Mouse (Mus musculus) heart, embryonic 14.5 days (tissue): ENCODE measurements around the gene Wsb1. TPM values are rescaled to one million over a fixed set of nuclear protein-coding genes. Genes with fewer than 3 reads are reported as not detected.

Experiments used
- ATAC-seq: fragments of 200-750 bp; cut with Nextera tagmentation; 2 replicates; pipeline ENCODE4 v1.8.0; 2017; ENCODE audit warnings: low read depth, moderate TSS enrichment; ENCODE audit not compliant: insufficient number of reproducible peaks, insufficient read depth, low FRiP score
- H3K27ac ChIP-seq, 2 experiments: fragments of 200-500 bp in 1 of 2; fragments of 300-500 bp in 1 of 2; sonication (generic) in 1 of 2; replicated peaks in 1 of 2; 2 replicates each; pipeline ENCODE4 v1.5.1; 2012 to 2014; ENCODE audit warnings: low read depth in 2 of 2, low read length in 2 of 2, control low read depth in 1 of 2, mild to moderate bottlenecking in 1 of 2, mixed read lengths in 1 of 2; ENCODE audit not compliant: control insufficient read depth in 1 of 2, insufficient read depth in 1 of 2
- H3K27me3 ChIP-seq: fragments of 300-500 bp; sonication (generic); 2 replicates; pipeline ENCODE4 v1.6.1; 2014; ENCODE audit warnings: mild to moderate bottlenecking, low read length, control low read depth; ENCODE audit not compliant: control insufficient read depth, insufficient read depth
- H3K36me3 ChIP-seq: fragments of 300-500 bp; sonication (generic); 2 replicates; pipeline ENCODE4 v1.6.1; 2014; ENCODE audit warnings: mild to moderate bottlenecking, control low read depth, low read length, mixed read lengths; ENCODE audit not compliant: control insufficient read depth, insufficient read depth
- H3K4me1 ChIP-seq, 2 experiments: fragments of 200-500 bp in 1 of 2; fragments of 300-500 bp in 1 of 2; sonication (generic) in 1 of 2; 2 replicates each; pipeline ENCODE4 v1.6.1; 2012 to 2014; ENCODE audit warnings: low read length in 2 of 2, control low read depth in 1 of 2, mixed read lengths in 1 of 2; ENCODE audit not compliant: control insufficient read depth in 2 of 2, insufficient read depth in 2 of 2
- H3K4me2 ChIP-seq: fragments of 300-500 bp; sonication (generic); 2 replicates; pipeline ENCODE4 v1.6.1; 2014; ENCODE audit warnings: mild to moderate bottlenecking, low read length
- H3K4me3 ChIP-seq, 2 experiments: fragments of 200-500 bp in 1 of 2; fragments of 300-500 bp in 1 of 2; sonication (generic) in 1 of 2; 2 replicates each; pipeline ENCODE4 v1.5.1; 2012 to 2014; ENCODE audit warnings: low read length in 2 of 2, mild to moderate bottlenecking in 2 of 2, control low read depth in 1 of 2, low read depth in 1 of 2, moderate library complexity in 1 of 2; ENCODE audit not compliant: control insufficient read depth in 1 of 2, insufficient read depth in 1 of 2
- H3K9ac ChIP-seq: fragments of 300-500 bp; sonication (generic); 2 replicates; pipeline ENCODE4 v1.6.1; 2014; ENCODE audit warnings: mild to moderate bottlenecking, low read length
- H3K9me3 ChIP-seq: fragments of 300-500 bp; sonication (generic); 2 replicates; pipeline ENCODE4 v1.6.1; 2016; ENCODE audit warnings: low read length, control low read depth; ENCODE audit not compliant: control insufficient read depth
- WGBS: fragments of 180-500 bp; shearing (Covaris S2); extraction: QIAGEN DNeasy Blood & Tissue Kit; methylation state at CpG from one replicate; pipeline ENCODE4 v1.1.7; 2014; 5-methylcytosine and 5-hydroxymethylcytosine counted together
- polyA plus RNA-seq: library from polyadenylated mRNA; unstranded; fragments of >200 nt; fragmentation: Nextera tagmentation; extraction: Ambion mirVana; gene quantifications from 2 replicates; pipeline ENCODE4 v1.2.1, GENCODE M21; 2014

Wsb1 gene
- polyA plus RNA-seq, 1 experiment from 2014 or later: 169 TPM

GRCm38 (mm10) chr11:79237644-79238397 lies 16.6 kb downstream of the Wsb1 start:
- no peak overlapping the region for H3K4me3 ChIP-seq
- peak overlapping the region; percentile 3; the same call in 1 of the 2 replicates for H3K4me2 ChIP-seq
- peaks cover 56% of the 10 kb centered on the region for H3K36me3 ChIP-seq
- 65% methylated on average over 11 of the region's 11 CpGs for WGBS
- no peak overlapping the region for H3K9ac ChIP-seq
- H3K27me3 ChIP-seq: no peaks in the 10 kb centered on the region
- peak overlapping the region; percentile 87 to 88 for H3K27ac ChIP-seq
- peak; percentile 72 for ATAC-seq
- peaks cover 9 to 11% of the 10 kb centered on the region in 2 experiments for H3K4me1 ChIP-seq
- no peaks in the 10 kb centered on the region for H3K9me3 ChIP-seq

- Histone ChIP-seq H3K9ac (no peak overlapping the region), H3K4me2 (no peak overlapping the region), H3K27ac (no peak overlapping the region), H3K4me1 (peaks cover 4 to 5% of the 10 kb centered on the region in 2 experiments; a peak in 3 of 4 replicates), H3K9me3 (no peaks in the 10 kb centered on the region), H3K4me3 (no peak overlapping the region), H3K27me3 (no peaks in the 10 kb centered on the region), H3K36me3 (no peaks in the 10 kb centered on the region)
- ATAC-seq: no peak
- 88% methylated on average over 13 of the region's 13 CpGs for WGBS
Measured at GRCm38 (mm10) chr11:79230251-79230570, 24.3 kb downstream of the Wsb1 start.

- peak; percentile 31; the same call in 1 of the 2 replicates for ATAC-seq
- Histone ChIP-seq H3K4me1 (peaks cover 7% of the 10 kb centered on the region in 2 experiments), H3K36me3 (no peaks in the 10 kb centered on the region), H3K27me3 (no peaks in the 10 kb centered on the region), H3K27ac (no peak overlapping the region), H3K4me2 (no peak overlapping the region), H3K9ac (no peak overlapping the region), H3K4me3 (no peak overlapping the region), H3K9me3 (no peaks in the 10 kb centered on the region)
- 73% methylated on average over 11 of the region's 11 CpGs for WGBS
Measured at GRCm38 (mm10) chr11:79229561-79230250, 24.8 kb downstream of the Wsb1 start.

- 87% methylated on average over 10 of the region's 10 CpGs for WGBS
- no peak for ATAC-seq
Measured at GRCm38 (mm10) chr11:79229057-79229504, 25.4 kb downstream of the Wsb1 start.

GRCm38 (mm10) chr11:79228089-79228488 lies 26.4 kb downstream of the Wsb1 start:
- H3K4me1 ChIP-seq: peaks cover 10 to 14% of the 10 kb centered on the region in 2 experiments
- no peak for ATAC-seq
- H3K9ac ChIP-seq: no peak overlapping the region
- H3K4me2 ChIP-seq: no peak overlapping the region
- H3K4me3 ChIP-seq: no peak overlapping the region
- H3K9me3 ChIP-seq: no peaks in the 10 kb centered on the region
- 71% methylated on average over 2 of the region's 2 CpGs for WGBS
- H3K27me3 ChIP-seq: no peaks in the 10 kb centered on the region
- H3K36me3 ChIP-seq: no peaks in the 10 kb centered on the region
- no peak overlapping the region for H3K27ac ChIP-seq

More at GRCm38 (mm10) chr11:79229057-79229504, 25.4 kb downstream of the Wsb1 start:
- Histone ChIP-seq H3K4me2 (no peak overlapping the region), H3K4me3 (no peak overlapping the region), H3K9me3 (no peaks in the 10 kb centered on the region), H3K36me3 (no peaks in the 10 kb centered on the region), H3K4me1 (peaks cover 10 to 12% of the 10 kb centered on the region in 2 experiments), H3K27ac (no peak overlapping the region), H3K27me3 (no peaks in the 10 kb centered on the region), H3K9ac (no peak overlapping the region)

GRCm38 (mm10) chr11:79225371-79226155 lies 28.9 kb downstream of the Wsb1 start:
- Histone ChIP-seq H3K27me3 (no peaks in the 10 kb centered on the region), H3K4me2 (no peak overlapping the region), H3K36me3 (no peaks in the 10 kb centered on the region), H3K9me3 (no peaks in the 10 kb centered on the region), H3K4me3 (no peak overlapping the region), H3K27ac (peak overlapping the region; percentile 16 to 74; a peak in 2 of 4 replicates), H3K4me1 (peaks cover 10 to 14% of the 10 kb centered on the region in 2 experiments), H3K9ac (no peak overlapping the region)
- ATAC-seq: peak; percentile 24; the same call in 1 of the 2 replicates
- WGBS: 61% methylated on average over 8 of the region's 8 CpGs

GRCm38 (mm10) chr11:79224562-79225280 lies 29.8 kb downstream of the Wsb1 start:
- Histone ChIP-seq H3K27me3 (no peaks in the 10 kb centered on the region), H3K27ac (peak overlapping the region; percentile 58 to 74), H3K4me3 (no peak overlapping the region), H3K4me2 (0 out of 2 replicates have a peak overlapping the region, but pooled peaks have one; percentile 27), H3K9ac (0 out of 2 replicates have a peak overlapping the region, but pooled peaks have one; percentile 31), H3K4me1 (peaks cover 9 to 10% of the 10 kb centered on the region in 2 experiments), H3K9me3 (no peaks in the 10 kb centered on the region), H3K36me3 (no peaks in the 10 kb centered on the region)
- 31% methylated on average over 18 of the region's 18 CpGs for WGBS
- ATAC-seq: peak; percentile 74
